Mouse (Mus musculus) adrenal gland (tissue): ENCODE data around the gene Sufu.

ENCODE experiments used
- intact Hi-C: fragments of 180-260 bp; cut with DNase I; formaldehyde crosslinking; loops from one replicate; pipeline ENCODE4 v1.15.1; 2025

The Sufu gene

DNA sequence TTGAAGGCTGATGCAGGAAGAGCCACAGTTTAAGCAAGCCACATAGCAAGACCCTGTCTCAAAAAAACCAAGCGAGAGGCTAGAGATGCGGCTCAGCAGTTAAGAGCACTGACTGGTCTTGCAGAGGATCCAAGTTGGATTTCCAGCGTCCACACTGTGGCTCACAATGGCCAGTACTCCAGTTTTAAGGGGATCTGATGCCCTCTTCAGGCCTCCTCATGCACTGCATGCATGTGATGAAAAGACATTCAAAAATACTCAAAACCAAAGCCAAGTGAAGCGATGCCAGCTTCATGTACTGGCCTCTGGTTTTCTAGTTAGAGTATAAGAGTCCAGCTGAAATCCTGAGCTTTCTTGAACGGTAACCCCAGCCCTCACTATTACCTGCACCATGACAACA, 6.8 kb upstream of the Sufu start:
- intact Hi-C loops = no loop called here

GRCm38 (mm10) chr19:46392018-46392417, 4.7 kb upstream of the Sufu start:
- intact Hi-C loops = no loop called here

GRCm38 (mm10) chr19:46394712-46395108, 2.0 kb upstream of the Sufu start:
- intact Hi-C loops = no loop called here

GRCm38 (mm10) chr19:46395109-46396009, 1.3 kb upstream of the Sufu start, which contains the start of gene Actr1a:
TSS of gene Actr1a (minus strand) at chr19:46395748.
- intact Hi-C loops = loop anchor here (2.0 kb wide), 1 partner anchor 49 kb away; no protein-coding TSS in a partner anchor

GRCm38 (mm10) chr19:46396109-46396508, 587 bp upstream of the Sufu start:
- intact Hi-C loops = loop anchor here (2.0 kb wide), 1 partner anchor 49 kb away; no protein-coding TSS in a partner anchor

DNA sequence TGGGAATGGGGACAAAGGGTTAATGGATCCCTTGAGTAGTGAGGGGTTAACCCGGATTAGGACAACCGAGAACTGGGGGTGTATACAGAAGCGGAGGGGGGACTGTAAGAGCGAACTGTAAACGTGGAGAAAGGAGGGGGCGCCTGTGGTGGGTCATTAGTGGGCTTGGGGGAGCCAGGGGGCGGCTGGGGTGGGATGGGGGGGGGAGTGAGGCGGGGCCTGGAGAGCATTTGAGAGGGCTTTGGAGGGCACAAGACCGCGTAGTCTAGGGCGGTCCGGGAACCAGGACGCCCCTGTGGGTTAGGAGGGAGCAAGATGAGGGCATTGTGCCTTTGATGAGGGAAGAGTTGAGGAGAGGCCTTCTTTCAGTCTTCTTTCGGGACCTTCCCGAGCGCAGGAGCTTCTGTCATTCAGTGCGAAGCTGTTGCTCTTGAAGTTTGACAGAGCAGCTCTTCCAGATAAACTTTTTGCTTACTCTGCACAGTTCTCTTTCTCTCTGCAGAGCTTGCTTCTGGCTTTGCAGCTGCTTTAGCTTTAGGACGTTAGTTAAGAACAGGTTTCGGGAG, 823 bp downstream of the Sufu start:
- intact Hi-C loops = loop anchor here (2.0 kb wide), 1 partner anchor 47 kb away; no protein-coding TSS in a partner anchor

- intact Hi-C loops = no loop called here
These were observed 1.7 kb downstream of the Sufu start for GRCm38 (mm10) chr19:46398401-46398800.

GRCm38 (mm10) chr19:46399372-46399771, 2.7 kb downstream of the Sufu start:
- intact Hi-C loops = no loop called here

DNA sequence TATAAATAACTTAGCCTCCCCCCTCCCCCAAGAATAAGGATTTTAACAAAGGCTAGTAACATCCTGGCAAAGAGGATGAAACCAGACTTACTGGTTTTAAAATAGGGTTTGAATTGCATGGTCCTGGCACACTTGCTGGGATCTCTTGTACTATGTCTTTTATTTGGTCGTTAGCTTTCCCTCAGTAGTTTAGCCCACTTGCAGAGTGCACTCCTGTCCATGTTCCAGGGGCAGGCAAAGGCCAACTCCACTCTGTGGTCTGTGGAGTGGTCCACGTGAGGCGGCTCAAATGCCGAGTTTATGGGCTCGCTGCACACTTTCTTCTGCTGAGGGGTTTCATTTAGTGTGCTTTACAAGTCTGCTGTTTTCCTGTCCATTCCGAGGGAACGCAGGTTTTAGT, 3.2 kb downstream of the Sufu start:
- intact Hi-C loops = loop anchor here (10.0 kb wide), 1 partner anchor 135 kb away; no protein-coding TSS in a partner anchor

GRCm38 (mm10) chr19:46400558-46400957, 3.9 kb downstream of the Sufu start:
- intact Hi-C loops = loop anchor here (10.0 kb wide), 1 partner anchor 134 kb away; no protein-coding TSS in a partner anchor

DNA sequence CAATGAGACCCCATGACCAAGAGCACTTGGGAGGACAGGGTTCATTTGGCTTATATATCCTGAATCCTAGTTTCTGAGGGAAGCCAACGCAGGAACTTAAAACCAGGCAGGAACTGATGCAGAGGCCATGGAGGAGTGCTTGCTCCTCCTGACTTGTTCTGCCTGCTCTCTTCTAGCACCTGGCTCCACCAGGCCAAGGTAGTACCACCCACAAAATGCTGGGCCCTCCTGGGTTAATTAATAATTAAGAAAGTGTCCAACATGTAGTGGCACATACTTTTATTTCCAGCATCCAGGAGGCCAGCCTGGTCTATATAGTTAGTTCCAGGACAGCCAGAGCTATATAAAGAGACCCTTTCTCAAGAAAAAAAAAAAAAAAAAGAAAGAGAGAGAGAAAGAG, 7.3 kb downstream of the Sufu start:
- intact Hi-C loops = loop anchor here (10.0 kb wide), 1 partner anchor 131 kb away; no protein-coding TSS in a partner anchor

DNA sequence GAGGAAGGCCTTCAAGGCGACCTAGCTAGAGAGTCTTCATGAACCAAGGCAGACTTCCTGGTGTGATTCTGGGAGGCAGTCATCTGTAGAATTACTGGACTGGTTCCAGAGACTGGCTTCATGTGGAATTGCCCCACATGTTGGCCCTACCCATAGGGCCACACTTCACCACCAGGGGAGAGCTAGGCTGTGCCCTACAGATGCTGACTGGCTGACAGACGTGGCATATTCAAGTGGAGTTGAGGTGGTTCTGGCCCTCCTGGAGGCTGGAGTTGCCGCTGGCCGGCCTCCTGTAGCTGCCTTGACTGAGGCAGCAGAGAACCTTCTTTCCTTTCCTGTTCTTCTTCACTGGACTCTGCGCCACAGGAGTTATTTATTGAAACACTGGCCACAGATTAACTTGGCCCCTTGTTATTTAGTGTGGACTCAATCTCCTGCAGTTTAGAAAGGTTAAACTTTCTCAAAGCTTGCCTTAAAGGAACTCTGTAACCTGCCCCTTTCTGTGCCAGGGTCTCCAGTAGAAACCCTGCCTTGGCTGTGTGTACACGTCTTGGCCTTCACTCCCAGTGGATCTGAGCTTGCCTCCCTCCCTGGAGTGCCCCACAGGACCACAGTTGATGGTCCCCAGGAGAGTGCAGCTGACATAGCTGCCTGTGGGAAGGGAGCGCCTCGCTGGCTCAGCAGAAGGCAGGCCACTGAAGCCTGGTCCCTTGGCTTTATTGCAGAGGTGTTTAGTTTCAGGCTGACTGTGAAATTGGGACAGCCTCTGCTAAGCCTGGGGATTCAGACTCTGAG, 10.1 kb downstream of the Sufu start:
- intact Hi-C loops = loop anchor here (10.0 kb wide), 1 partner anchor 128 kb away; no protein-coding TSS in a partner anchor

GRCm38 (mm10) chr19:46409506-46409905, 12.8 kb downstream of the Sufu start:
- intact Hi-C loops = loop anchor here (10.0 kb wide), 1 partner anchor 125 kb away; no protein-coding TSS in a partner anchor

GRCm38 (mm10) chr19:46412056-46412805, 15.5 kb downstream of the Sufu start:
- intact Hi-C loops = no loop called here

DNA sequence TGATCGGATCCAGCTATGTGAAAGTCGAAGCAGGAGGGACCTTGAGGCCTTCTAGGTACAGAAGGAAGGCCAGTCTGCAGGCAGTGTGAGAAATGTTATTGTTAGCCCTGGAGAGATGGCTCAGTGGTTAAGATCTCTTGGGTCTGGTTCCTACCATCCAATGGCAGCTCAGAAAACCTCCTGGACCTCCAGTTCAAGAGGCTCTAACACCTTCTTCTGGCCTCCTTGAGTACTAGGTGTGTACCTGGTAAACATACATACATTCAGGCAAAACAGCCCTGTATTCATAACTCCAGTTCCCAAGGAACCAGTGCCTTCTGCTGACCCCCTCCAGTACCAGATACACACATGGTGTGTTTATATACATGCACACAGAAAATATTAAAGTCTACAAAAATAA, 17.3 kb downstream of the Sufu start:
- intact Hi-C loops = no loop called here

DNA sequence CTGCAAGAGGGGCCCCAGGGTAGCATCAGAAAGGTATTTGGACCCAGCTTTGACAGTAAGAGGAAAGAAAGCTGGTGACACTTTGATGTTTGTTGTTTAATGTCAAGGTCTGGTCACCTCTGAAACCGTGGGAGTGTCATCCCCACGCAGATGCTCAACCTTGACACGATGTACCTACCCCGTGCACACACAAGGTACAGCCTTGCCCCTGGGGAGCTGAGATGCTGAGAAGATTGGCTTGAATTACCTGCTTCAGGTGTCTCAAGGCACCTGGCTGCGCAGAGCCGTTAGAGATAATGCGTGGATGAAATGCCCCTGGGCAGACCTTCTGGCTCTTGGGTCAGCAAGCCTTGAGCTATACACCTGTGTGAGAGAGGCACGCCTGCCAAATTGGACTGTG, 17.8 kb downstream of the Sufu start:
- intact Hi-C loops = no loop called here

- intact Hi-C loops = no loop called here
These were observed 19.6 kb downstream of the Sufu start for GRCm38 (mm10) chr19:46416276-46416675.

DNA sequence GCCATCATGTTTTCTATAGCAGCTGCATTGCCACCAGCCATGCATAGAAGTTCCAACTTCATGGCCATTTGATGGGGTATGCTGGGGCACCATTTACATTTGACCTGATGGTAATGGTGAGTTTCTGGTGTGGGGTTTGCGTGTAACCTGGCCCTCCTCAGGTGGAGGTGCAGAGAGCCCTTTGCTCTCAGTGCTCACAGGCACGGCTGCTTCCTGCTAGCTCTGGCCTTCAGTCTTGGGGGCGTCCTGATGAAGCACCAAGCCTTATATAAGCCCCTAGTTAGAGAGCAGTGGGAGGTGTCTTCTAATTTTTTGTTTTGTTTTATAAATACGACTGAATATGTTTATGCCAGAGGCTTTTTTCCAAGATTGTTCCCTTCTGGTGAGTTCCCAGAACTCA, 21.4 kb downstream of the Sufu start:
- intact Hi-C loops = no loop called here

DNA sequence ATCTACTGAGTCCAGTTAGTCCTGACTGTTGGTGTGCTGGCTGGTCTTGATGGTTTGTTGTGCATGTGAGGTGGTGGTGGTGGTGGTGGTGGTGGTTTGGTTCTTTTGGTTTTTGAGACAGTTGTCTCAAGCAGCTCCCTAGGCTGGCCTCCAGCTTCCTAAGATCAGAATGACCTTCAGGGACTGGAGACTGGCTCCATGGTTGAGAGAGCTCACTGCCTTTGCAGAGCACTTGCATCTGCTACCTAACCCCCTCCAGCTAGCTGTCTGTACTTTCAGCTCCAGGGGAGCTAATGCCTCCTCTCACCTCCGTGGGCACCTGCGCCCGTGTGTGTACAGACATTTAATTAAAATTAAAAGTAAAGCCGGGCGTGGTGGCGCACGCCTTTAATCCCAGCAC, 23.7 kb downstream of the Sufu start:
- intact Hi-C loops = no loop called here
